Mouse (Mus musculus): ENCODE measurements around the gene Tmod2. TPM values are rescaled to one million over a fixed set of nuclear protein-coding genes. Genes with fewer than 3 reads are reported as not detected.
"Not testable (repeated sequence)": the region's sequence is repeated elsewhere in the genome, so short reads cannot be mapped to it uniquely, and the experiment has no call there.

Gene Tmod2
- polyA plus RNA-seq, 1 experiment from 2014 or later, result 21.1 TPM

- DNase-seq (ENCODE audit: low spot score), result peak; percentile 37
- Histone ChIP-seq H3K9me3 (replicated peaks) (no peaks in the 10 kb centered on the region), H3K27ac (peak overlapping the region; percentile 96), H3K27me3 (ENCODE audit: low read depth, poor library complexity, severe bottlenecking) (peaks cover 13% of the 10 kb centered on the region; the same call in 1 of the 2 replicates), H3K36me3 (no peaks in the 10 kb centered on the region), H3K4me1 (peaks cover 12% of the 10 kb centered on the region), H3K4me3 (peak overlapping the region; percentile 82)
- 17% methylated on average over 18 of the region's 18 CpGs for WGBS
These were observed 13.9 kb upstream of the Tmod2 start for GRCm38 (mm10) chr9:75624983-75625555.

GRCm38 (mm10) chr9:75621428-75621827 lies 10.3 kb upstream of the Tmod2 start:
- H3K27me3 ChIP-seq (ENCODE audit: low read depth, poor library complexity, severe bottlenecking), result peaks cover 13% of the 10 kb centered on the region; the same call in 1 of the 2 replicates
- no peak for DNase-seq (ENCODE audit: low spot score)
- peaks cover 20% of the 10 kb centered on the region for H3K4me1 ChIP-seq
- H3K27ac ChIP-seq, result no peak overlapping the region
- H3K36me3 ChIP-seq, result no peaks in the 10 kb centered on the region
- WGBS, result 90% methylated on average over 3 of the region's 3 CpGs
- no peaks in the 10 kb centered on the region for H3K9me3 ChIP-seq (replicated peaks)
- no peak overlapping the region for H3K4me3 ChIP-seq

DNA sequence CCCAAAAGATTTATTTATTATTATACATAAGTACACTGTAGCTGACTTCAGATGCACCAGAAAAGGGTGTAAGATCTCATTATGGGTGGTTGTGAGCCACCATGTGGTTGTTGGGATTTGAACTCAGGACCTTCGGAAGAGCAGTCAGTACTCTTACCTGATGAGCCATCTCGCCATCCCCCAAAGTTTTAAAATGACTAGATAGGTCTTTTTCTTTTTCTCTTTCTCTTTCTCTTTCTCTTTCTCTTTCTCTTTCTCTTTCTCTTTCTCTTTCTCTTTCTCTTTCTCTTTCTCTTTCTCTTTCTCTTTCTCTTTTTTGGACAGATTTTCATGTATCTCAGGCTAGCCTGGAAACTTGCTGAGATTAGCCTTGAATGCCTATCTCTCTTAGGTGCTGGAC lies 8.6 kb upstream of the Tmod2 start:
- 83% methylated on average over 2 of the region's 2 CpGs for WGBS

DNA sequence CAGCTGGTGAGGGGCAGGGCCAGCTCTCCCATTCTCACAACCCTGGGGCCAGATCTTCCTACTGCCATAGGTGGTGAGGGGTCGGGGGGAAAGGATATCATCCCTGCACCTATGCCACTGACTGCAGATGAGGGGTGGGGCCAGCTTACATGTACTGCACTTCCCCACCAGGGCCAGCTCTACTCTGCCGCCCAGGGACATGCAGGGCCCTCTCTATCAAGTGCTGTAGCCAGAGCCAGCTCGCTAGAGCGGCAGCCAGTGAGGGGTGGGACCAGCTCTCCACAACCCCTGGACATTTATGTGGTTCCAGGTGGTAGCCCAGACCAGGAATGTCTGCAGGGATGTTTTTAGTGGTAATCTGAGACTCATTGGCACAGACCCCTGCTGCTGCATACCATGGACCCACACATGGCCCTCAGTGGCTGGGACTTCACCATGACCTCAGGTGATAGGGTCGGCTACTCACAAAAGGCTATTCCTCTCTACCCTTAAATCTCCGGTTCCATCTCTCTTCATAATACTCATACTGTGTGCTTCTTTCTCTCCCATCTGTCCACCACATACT lies 7.8 kb upstream of the Tmod2 start:
- no peaks in the 10 kb centered on the region for H3K9me3 ChIP-seq (replicated peaks)
- WGBS, result 86% methylated on average over 6 of the region's 6 CpGs
- H3K36me3 ChIP-seq, result no peaks in the 10 kb centered on the region
- H3K27me3 ChIP-seq (ENCODE audit: low read depth, poor library complexity, severe bottlenecking), result peaks cover 4% of the 10 kb centered on the region; the same call in 1 of the 2 replicates
- H3K27ac ChIP-seq, result no peak overlapping the region
- peaks cover 9% of the 10 kb centered on the region for H3K4me1 ChIP-seq
- DNase-seq (ENCODE audit: low spot score), result no peak
- no peak overlapping the region for H3K4me3 ChIP-seq

More for the DNA sequence above, 8.6 kb upstream of the Tmod2 start:
- not testable (repeated sequence) for H3K27ac ChIP-seq; H3K36me3 ChIP-seq; DNase-seq (ENCODE audit: low spot score); H3K4me1 ChIP-seq; H3K4me3 ChIP-seq; H3K9me3 ChIP-seq (replicated peaks)
- peaks cover 10% of the 10 kb centered on the region; the same call in 1 of the 2 replicates for H3K27me3 ChIP-seq (ENCODE audit: low read depth, poor library complexity, severe bottlenecking)

- Histone ChIP-seq H3K4me1 (peaks cover 9% of the 10 kb centered on the region), H3K27ac (no peak overlapping the region), H3K9me3 (replicated peaks) (no peaks in the 10 kb centered on the region), H3K27me3 (ENCODE audit: low read depth, poor library complexity, severe bottlenecking) (no peaks in the 10 kb centered on the region), H3K36me3 (no peaks in the 10 kb centered on the region), H3K4me3 (no peak overlapping the region)
- WGBS, result 77% methylated on average over 3 of the region's 3 CpGs
- DNase-seq (ENCODE audit: low spot score), result no peak
These were observed 5.4 kb upstream of the Tmod2 start for GRCm38 (mm10) chr9:75616560-75616959.

- H3K4me1 ChIP-seq, result peaks cover 10% of the 10 kb centered on the region
- peak overlapping the region; percentile 82 for H3K4me3 ChIP-seq
- 28% methylated on average over 16 of the region's 16 CpGs for WGBS
- no peaks in the 10 kb centered on the region for H3K27me3 ChIP-seq (ENCODE audit: low read depth, poor library complexity, severe bottlenecking)
- no peak for DNase-seq (ENCODE audit: low spot score)
- no peak overlapping the region for H3K27ac ChIP-seq
- H3K36me3 ChIP-seq, result no peaks in the 10 kb centered on the region
- no peaks in the 10 kb centered on the region for H3K9me3 ChIP-seq (replicated peaks)
These were observed 1.2 kb downstream of the Tmod2 start for GRCm38 (mm10) chr9:75609965-75610364.

GRCm38 (mm10) chr9:75609505-75609904 lies 1.6 kb downstream of the Tmod2 start:
- WGBS, result 78% methylated on average over 1 of the region's 1 CpGs
- Histone ChIP-seq H3K27ac (no peak overlapping the region), H3K4me1 (peaks cover 10% of the 10 kb centered on the region), H3K27me3 (ENCODE audit: low read depth, poor library complexity, severe bottlenecking) (no peaks in the 10 kb centered on the region), H3K4me3 (no peak overlapping the region), H3K36me3 (peaks cover 3% of the 10 kb centered on the region; the same call in 1 of the 2 replicates), H3K9me3 (replicated peaks) (no peaks in the 10 kb centered on the region)
- DNase-seq (ENCODE audit: low spot score), result no peak

DNA sequence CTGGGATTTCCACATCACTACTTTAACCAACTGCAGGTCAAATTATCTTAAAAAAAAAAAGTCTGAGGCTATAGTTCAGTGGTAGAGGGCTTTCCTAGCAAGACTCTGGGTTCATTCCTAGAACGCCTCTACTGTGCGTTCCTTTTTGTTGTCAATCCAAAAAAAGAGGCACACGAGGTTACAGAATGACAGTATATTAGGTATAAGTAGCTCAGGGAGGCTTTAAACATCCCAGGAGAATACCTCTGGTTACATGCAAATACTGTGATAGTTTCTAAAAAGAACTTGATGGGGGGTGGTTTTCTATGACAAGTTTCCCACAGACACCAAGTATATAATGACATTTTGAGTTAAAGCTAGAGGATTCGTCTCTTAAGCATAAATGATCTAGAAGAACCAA lies 3.6 kb downstream of the Tmod2 start:
- 93% methylated on average over 4 of the region's 4 CpGs for WGBS
- peaks cover 10% of the 10 kb centered on the region for H3K4me1 ChIP-seq
- H3K27ac ChIP-seq, result no peak overlapping the region
- no peaks in the 10 kb centered on the region for H3K27me3 ChIP-seq (ENCODE audit: low read depth, poor library complexity, severe bottlenecking)
- peaks cover 3% of the 10 kb centered on the region; the same call in 1 of the 2 replicates for H3K36me3 ChIP-seq
- H3K4me3 ChIP-seq, result no peak overlapping the region
- DNase-seq (ENCODE audit: low spot score), result no peak
- no peaks in the 10 kb centered on the region for H3K9me3 ChIP-seq (replicated peaks)

DNA sequence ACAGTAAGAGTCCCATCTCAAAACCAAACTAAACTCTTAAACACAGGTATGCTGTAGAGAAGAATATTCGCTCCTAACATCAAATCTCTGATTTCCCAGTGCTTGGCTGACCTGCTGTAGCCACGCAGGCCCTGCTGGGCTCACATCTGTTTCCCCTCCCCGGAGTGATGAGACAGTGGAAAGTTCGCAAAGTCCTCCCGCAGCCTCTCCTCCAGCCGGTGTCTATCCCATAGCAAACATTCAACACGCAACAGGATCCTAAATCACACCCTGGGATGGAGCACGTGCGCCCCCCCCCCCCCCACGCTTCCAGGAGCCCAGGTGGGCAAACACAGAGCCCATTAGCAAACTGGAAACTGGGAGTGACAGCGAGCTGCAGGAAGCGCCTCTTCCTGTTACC lies 9.6 kb downstream of the Tmod2 start:
- no peaks in the 10 kb centered on the region for H3K27me3 ChIP-seq (ENCODE audit: low read depth, poor library complexity, severe bottlenecking)
- H3K27ac ChIP-seq, result no peak overlapping the region
- 50% methylated on average over 12 of the region's 12 CpGs for WGBS
- DNase-seq (ENCODE audit: low spot score), result no peak
- peaks cover 3% of the 10 kb centered on the region; the same call in 1 of the 2 replicates for H3K36me3 ChIP-seq
- no peak overlapping the region for H3K4me3 ChIP-seq
- peaks cover 6% of the 10 kb centered on the region; the same call in 1 of the 2 replicates for H3K4me1 ChIP-seq
- H3K9me3 ChIP-seq (replicated peaks), result no peaks in the 10 kb centered on the region

DNA sequence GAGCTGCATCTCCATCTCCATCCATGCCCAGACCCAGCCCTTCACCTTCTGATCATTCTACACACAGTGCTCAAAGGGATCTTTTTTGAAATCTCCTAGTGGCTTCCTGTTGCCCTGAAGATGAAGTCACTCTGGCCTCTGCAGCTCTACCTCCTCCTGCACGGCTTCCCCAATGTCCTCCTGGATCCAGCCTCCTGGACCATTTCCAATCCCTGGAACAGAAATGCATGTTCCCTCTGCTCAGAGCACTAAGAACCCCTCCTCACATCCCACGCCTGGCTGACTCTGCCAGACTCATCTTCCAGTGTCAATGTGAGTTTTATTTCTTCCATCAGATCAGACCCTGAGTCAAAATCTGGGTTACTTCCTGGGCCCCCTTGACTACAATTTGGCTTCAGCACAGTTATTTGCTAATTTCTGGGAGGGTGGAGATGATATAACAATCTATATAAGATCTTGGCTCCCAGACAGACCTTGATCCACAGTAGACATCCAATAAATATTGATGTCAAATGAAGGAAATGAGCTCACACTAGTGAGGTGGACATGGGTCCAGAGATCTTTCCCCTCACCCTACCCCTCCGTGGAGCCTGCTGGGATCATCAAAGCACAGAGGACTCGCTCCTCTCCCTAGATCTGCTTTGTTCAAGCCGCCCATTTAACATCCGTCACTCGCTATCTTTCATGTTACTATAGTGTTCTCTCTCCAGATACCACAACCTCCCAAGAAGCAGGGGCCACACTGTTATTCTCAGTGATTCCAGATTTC lies 10.8 kb downstream of the Tmod2 start:
- H3K36me3 ChIP-seq, result peaks cover 3% of the 10 kb centered on the region; the same call in 1 of the 2 replicates
- no peaks in the 10 kb centered on the region for H3K9me3 ChIP-seq (replicated peaks)
- no peak for DNase-seq (ENCODE audit: low spot score)
- no peak overlapping the region for H3K4me3 ChIP-seq
- peaks cover 6% of the 10 kb centered on the region; the same call in 1 of the 2 replicates for H3K4me1 ChIP-seq
- no peaks in the 10 kb centered on the region for H3K27me3 ChIP-seq (ENCODE audit: low read depth, poor library complexity, severe bottlenecking)
- WGBS, result 77% methylated on average over 7 of the region's 7 CpGs
- no peak overlapping the region for H3K27ac ChIP-seq

- H3K27me3 ChIP-seq (ENCODE audit: low read depth, poor library complexity, severe bottlenecking), result no peaks in the 10 kb centered on the region
- H3K9me3 ChIP-seq (replicated peaks), result no peaks in the 10 kb centered on the region
- H3K27ac ChIP-seq, result no peak overlapping the region
- 0 out of 2 replicates have a peak, but pooled peaks cover under 1% of the 10 kb centered on the region for H3K36me3 ChIP-seq
- WGBS, result 70% methylated on average over 5 of the region's 5 CpGs
- no peak overlapping the region for H3K4me3 ChIP-seq
- DNase-seq (ENCODE audit: low spot score), result no peak
- peaks cover 6% of the 10 kb centered on the region; the same call in 1 of the 2 replicates for H3K4me1 ChIP-seq
These were observed 11.8 kb downstream of the Tmod2 start for GRCm38 (mm10) chr9:75599191-75599841.

GRCm38 (mm10) chr9:75597596-75597995 lies 13.5 kb downstream of the Tmod2 start:
- 94% methylated on average over 4 of the region's 4 CpGs for WGBS

More at GRCm38 (mm10) chr9:75597596-75597995, 13.5 kb downstream of the Tmod2 start:
- Histone ChIP-seq H3K27ac (no peak overlapping the region), H3K4me1 (peaks cover 6% of the 10 kb centered on the region; the same call in 1 of the 2 replicates), H3K9me3 (replicated peaks) (no peaks in the 10 kb centered on the region), H3K36me3 (0 out of 2 replicates have a peak, but pooled peaks cover 4% of the 10 kb centered on the region), H3K27me3 (ENCODE audit: low read depth, poor library complexity, severe bottlenecking) (no peaks in the 10 kb centered on the region), H3K4me3 (no peak overlapping the region)
- no peak for DNase-seq (ENCODE audit: low spot score)

Measured in limb, embryonic 10.5 days (tissue).